Comparison of ENCODE assay signal across 20 mouse cellular contexts in the genomic region with DNA sequence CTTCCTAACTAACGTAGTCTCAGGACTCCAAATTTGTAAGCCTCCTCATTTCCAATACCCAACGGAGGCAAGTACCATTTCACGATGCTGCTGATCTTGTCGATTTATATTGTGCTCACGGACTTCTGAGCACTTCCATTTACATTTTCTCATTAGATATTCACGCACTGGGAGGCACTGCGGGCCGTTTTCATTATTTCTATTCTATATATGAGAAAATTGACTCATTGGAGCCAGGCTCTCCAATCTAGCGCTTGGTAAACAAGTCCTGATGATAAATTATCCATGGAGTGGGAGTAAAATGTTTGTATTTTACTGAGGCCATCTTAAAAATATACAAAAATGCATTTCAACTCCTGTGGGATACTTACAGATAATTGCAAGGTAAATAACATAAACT. TPM values are rescaled to one million over a fixed set of nuclear protein-coding genes. Genes with fewer than 3 reads are reported as not detected.
"Had no signal": no experiment of that assay in that cellular context is flagged by ENCODE, and none has a peak within 500 bp of the region (broad histone marks: within the 10 kb centered on the region; RNA-seq: fewer than 3 reads in every experiment).

No protein-coding gene starts in this region.

- H3K9ac ChIP-seq: intestine, embryonic 15.5 days; kidney, embryonic 15.5 days; liver, embryonic 13.5 days; midbrain, embryonic 12.5 days; neural tube, embryonic 13.5 days had no signal

- H3K4me3 ChIP-seq: intestine, embryonic 15.5 days; kidney, embryonic 15.5 days; left cerebral cortex, adult 2 months; liver, embryonic 13.5 days; megakaryocyte, embryonic 14.5 days; midbrain, embryonic 12.5 days; myocyte; neural tube, embryonic 13.5 days had no signal

- H3K27ac ChIP-seq: intestine, embryonic 15.5 days; kidney, embryonic 15.5 days; left cerebral cortex, adult 2 months; liver, embryonic 13.5 days; midbrain, embryonic 12.5 days; neural tube, embryonic 13.5 days had no signal

- H3K4me2 ChIP-seq: intestine, embryonic 15.5 days; kidney, embryonic 15.5 days; liver, embryonic 13.5 days; midbrain, embryonic 12.5 days; neural tube, embryonic 13.5 days had no signal

- H3K27me3 ChIP-seq: intestine, embryonic 15.5 days; kidney, embryonic 15.5 days; liver, embryonic 13.5 days; megakaryocyte, embryonic 14.5 days; midbrain, embryonic 12.5 days; neural tube, embryonic 13.5 days had no signal

- ATAC-seq: intestine, embryonic 15.5 days had no signal

- DNase-seq: kidney, adult 11 months; kidney, adult 8-10 months; kidney, postnatal 10 days; kidney, postnatal 36 days; layer of hippocampus, postnatal 36 days; liver, embryonic 13.5 days; lung, postnatal 10 days; thymus, adult 18-20 months; thymus, postnatal 36 days had no signal

- H3K9me3 ChIP-seq: intestine, embryonic 15.5 days; kidney, embryonic 15.5 days; liver, embryonic 13.5 days; megakaryocyte, embryonic 14.5 days; midbrain, embryonic 12.5 days; neural tube, embryonic 13.5 days had no signal

- H3K36me3 ChIP-seq: intestine, embryonic 15.5 days; kidney, embryonic 15.5 days; liver, embryonic 13.5 days; midbrain, embryonic 12.5 days; neural tube, embryonic 13.5 days had no signal

- H3K4me1 ChIP-seq: intestine, embryonic 15.5 days; kidney, embryonic 15.5 days; liver, embryonic 13.5 days; megakaryocyte, embryonic 14.5 days; midbrain, embryonic 12.5 days had no signal

RNA-seq across cellular contexts. Expression of gene Otogl, which starts 21.5 kb away (rescaled TPM):
- total RNA-seq: liver, adult 2 months; monocyte, adult 5-6 weeks; neutrophil, adult 5-6 weeks had no signal
- polyA plus RNA-seq: liver, adult 2 months; midbrain, embryonic 12.5 days; neural tube, embryonic 13.5 days; spleen, adult 2 months had no signal
